Comparison of ENCODE assay signal across 8 mouse cellular contexts in the genomic region with DNA sequence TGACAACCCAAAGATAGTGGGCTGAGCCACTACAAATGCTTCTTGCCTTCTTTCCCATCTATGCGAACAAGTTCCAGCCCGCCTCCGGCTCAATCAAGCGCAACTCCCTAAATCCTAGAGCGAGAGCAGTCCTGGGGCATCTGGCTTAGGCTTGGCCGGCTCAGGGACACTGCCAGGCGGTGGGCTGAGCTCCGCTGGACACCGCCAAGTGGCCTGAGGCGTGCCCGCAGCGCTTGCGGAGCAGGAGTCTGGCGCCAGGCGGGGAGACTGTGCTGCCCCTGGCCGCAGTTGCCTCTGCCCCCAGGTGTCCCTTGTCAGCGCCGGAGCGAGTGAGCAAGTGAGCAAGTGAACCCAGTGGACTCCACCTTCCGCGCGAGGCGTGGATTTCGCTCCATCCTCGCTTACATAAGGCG. TPM values are rescaled to one million over a fixed set of nuclear protein-coding genes. Genes with fewer than 3 reads are reported as not detected.
DNase-seq lines count a peak whose midpoint lies in the region; ATAC-seq and TF ChIP-seq lines count a peak whose summit lies in the region.

No protein-coding gene starts in this region.

- no peak for TF ChIP-seq POLR2A in ES-Bruce4 (IDR thresholded peaks at IDR 0.05; ENCODE audit: insufficient read depth, low read length)

- no peaks in the 10 kb centered on the region for H3K36me3 ChIP-seq in ES-Bruce4 (ENCODE audit: control insufficient read depth, insufficient read depth, low read length, poor library complexity, severe bottlenecking)
- no peaks in the 10 kb centered on the region for H3K36me3 ChIP-seq in embryonic facial prominence, embryonic 15.5 days
- H3K36me3 ChIP-seq in heart, embryonic 15.5 days, result no peaks in the 10 kb centered on the region
- no peaks in the 10 kb centered on the region for H3K36me3 ChIP-seq in liver, embryonic 15.5 days (replicated peaks)

- peak overlapping the region; percentile 75 for H3K4me3 ChIP-seq in ES-Bruce4 (ENCODE audit: low read depth, low read length)
- H3K4me3 ChIP-seq in embryonic facial prominence, embryonic 15.5 days (replicated peaks), result peak overlapping the region; percentile 76
- peak overlapping the region; percentile 69 for H3K4me3 ChIP-seq in heart, embryonic 15.5 days
- H3K4me3 ChIP-seq in liver, embryonic 15.5 days (replicated peaks), result peak overlapping the region; percentile 45

- H3K4me1 ChIP-seq in ES-Bruce4 (ENCODE audit: control insufficient read depth, insufficient read depth, low read length), result no peaks in the 10 kb centered on the region
- peaks cover 13% of the 10 kb centered on the region; the same call in 1 of the 2 replicates for H3K4me1 ChIP-seq in embryonic facial prominence, embryonic 15.5 days
- peaks cover 15% of the 10 kb centered on the region for H3K4me1 ChIP-seq in heart, embryonic 15.5 days (replicated peaks)
- H3K4me1 ChIP-seq in liver, embryonic 15.5 days (replicated peaks), result no peaks in the 10 kb centered on the region

- peak; percentile 55 for ATAC-seq in embryonic facial prominence, embryonic 15.5 days (ENCODE audit: insufficient number of reproducible peaks, low FRiP score, low TSS enrichment, low read depth)
- ATAC-seq in heart, embryonic 15.5 days (replicated peaks; ENCODE audit: insufficient number of reproducible peaks, insufficient read depth, low FRiP score, low read depth), result peak; percentile 76
- ATAC-seq in liver, embryonic 15.5 days (ENCODE audit: insufficient read depth), result no peak
- ATAC-seq in megakaryocyte progenitor cell, adult 5-6 weeks (replicated peaks; ENCODE audit: poor library complexity), result no peak

- peak overlapping the region; percentile 96 for H3K4me2 ChIP-seq in embryonic facial prominence, embryonic 15.5 days (replicated peaks)
- peak overlapping the region; percentile 89 for H3K4me2 ChIP-seq in heart, embryonic 15.5 days
- peak overlapping the region; percentile 62 for H3K4me2 ChIP-seq in liver, embryonic 15.5 days

- H3K9ac ChIP-seq in ES-Bruce4 (ENCODE audit: low read depth, poor library complexity, severe bottlenecking), result peak overlapping the region; percentile 50
- peak overlapping the region; percentile 59 for H3K9ac ChIP-seq in embryonic facial prominence, embryonic 15.5 days
- H3K9ac ChIP-seq in heart, embryonic 15.5 days, result peak overlapping the region; percentile 57
- H3K9ac ChIP-seq in liver, embryonic 15.5 days, result no peak overlapping the region

- DNase-seq in adrenal gland, postnatal 36 days, result peak; percentile 62 to 67
- peak; percentile 72 for DNase-seq in kidney, postnatal 10 days
- peak; percentile 13 for DNase-seq in ovary, postnatal 14 days (ENCODE audit: low spot score)

- no peaks in the 10 kb centered on the region for H3K9me3 ChIP-seq in ES-Bruce4 (replicated peaks; ENCODE audit: control insufficient read depth, insufficient read depth, low read length, poor library complexity, severe bottlenecking)
- H3K9me3 ChIP-seq in embryonic facial prominence, embryonic 15.5 days (replicated peaks), result no peaks in the 10 kb centered on the region
- no peaks in the 10 kb centered on the region for H3K9me3 ChIP-seq in heart, embryonic 15.5 days (replicated peaks)
- H3K9me3 ChIP-seq in liver, embryonic 15.5 days (replicated peaks), result no peaks in the 10 kb centered on the region

- WGBS in embryonic facial prominence, embryonic 15.5 days, result 3% methylated on average over 23 of the region's 26 CpGs
- under 1% methylated on average over 26 of the region's 26 CpGs for WGBS in heart, embryonic 15.5 days
- WGBS in liver, embryonic 15.5 days (ENCODE audit: insufficient replicate concordance), result under 1% methylated on average over 26 of the region's 26 CpGs

- no peak for TF ChIP-seq CTCF in ES-Bruce4 (IDR thresholded peaks at IDR 0.05; ENCODE audit: low read depth, low read length)

- no peak overlapping the region for H3K27ac ChIP-seq in ES-Bruce4 (ENCODE audit: insufficient read depth, low read length)
- H3K27ac ChIP-seq in embryonic facial prominence, embryonic 15.5 days (replicated peaks), result peak overlapping the region; percentile 71
- peak overlapping the region; percentile 76 for H3K27ac ChIP-seq in heart, embryonic 15.5 days
- no peak overlapping the region for H3K27ac ChIP-seq in liver, embryonic 15.5 days (replicated peaks)

- no peak for TF ChIP-seq EP300 in ES-Bruce4 (IDR thresholded peaks at IDR 0.05; ENCODE audit: insufficient read depth, low read depth, low read length)

- peaks cover 10% of the 10 kb centered on the region for H3K27me3 ChIP-seq in ES-Bruce4 (ENCODE audit: control insufficient read depth, insufficient read depth, low read length, poor library complexity, severe bottlenecking)
- peaks cover 17% of the 10 kb centered on the region for H3K27me3 ChIP-seq in embryonic facial prominence, embryonic 15.5 days
- H3K27me3 ChIP-seq in heart, embryonic 15.5 days, result peaks cover 41% of the 10 kb centered on the region
- peaks cover 48% of the 10 kb centered on the region for H3K27me3 ChIP-seq in liver, embryonic 15.5 days

RNA-seq across cellular contexts. Expression of a gene that starts 0.3 kb away (rescaled TPM):
- polyA plus RNA-seq in ES-Bruce4 (2011; ENCODE audit: insufficient read depth, insufficient read length, low read depth, missing spikeins), result 0.58 and 1.0 TPM in 2 replicates
- total RNA-seq in adrenal gland, postnatal 36 days (2021), result 1 to 10 TPM; 3.3 to 3.9 TPM
- polyA plus RNA-seq in embryonic facial prominence, embryonic 15.5 days (2015; fragmentation: Nextera tagmentation; extraction: Ambion mirVana), result 5.4 and 6.7 TPM in 2 replicates
- 1.6 and 3.8 TPM in 2 replicates for polyA plus RNA-seq in heart, embryonic 15.5 days (2015; fragmentation: Nextera tagmentation; extraction: Ambion mirVana)
- 0.21 and 0.23 TPM in 2 replicates for polyA plus RNA-seq in liver, embryonic 15.5 days (2015; fragmentation: Nextera tagmentation; extraction: Ambion mirVana)
- not detected in 2 replicates for total RNA-seq in megakaryocyte progenitor cell, adult 5-6 weeks (2015)
- not detected in 2 replicates for total RNA-seq in megakaryocyte progenitor cell, adult 5-6 weeks (2017)

Comparison
In these comparisons a context has a peak if more than half of its experiments do, and no peak if none do; other contexts are left out.
1. H3K27ac ChIP-seq: peak in embryonic facial prominence, embryonic 15.5 days (single experiment) and heart, embryonic 15.5 days (single experiment); none in ES-Bruce4 (single experiment) and liver, embryonic 15.5 days (single experiment).
2. DNase-seq: peak in every context shown above with its lines; median percentile 72 in kidney, postnatal 10 days; 64 in adrenal gland, postnatal 36 days; 13 in ovary, postnatal 14 days.
3. ATAC-seq: peak in embryonic facial prominence, embryonic 15.5 days (single experiment) and heart, embryonic 15.5 days (single experiment); none in liver, embryonic 15.5 days (single experiment) and megakaryocyte progenitor cell, adult 5-6 weeks (single experiment).
4. Peak in every context shown above with its lines, with median percentiles within 50 percentile points of each other: H3K4me3 ChIP-seq and H3K4me2 ChIP-seq.